Mouse (Mus musculus): ENCODE measurements around the gene Lypd1.

Gene Lypd1

DNA sequence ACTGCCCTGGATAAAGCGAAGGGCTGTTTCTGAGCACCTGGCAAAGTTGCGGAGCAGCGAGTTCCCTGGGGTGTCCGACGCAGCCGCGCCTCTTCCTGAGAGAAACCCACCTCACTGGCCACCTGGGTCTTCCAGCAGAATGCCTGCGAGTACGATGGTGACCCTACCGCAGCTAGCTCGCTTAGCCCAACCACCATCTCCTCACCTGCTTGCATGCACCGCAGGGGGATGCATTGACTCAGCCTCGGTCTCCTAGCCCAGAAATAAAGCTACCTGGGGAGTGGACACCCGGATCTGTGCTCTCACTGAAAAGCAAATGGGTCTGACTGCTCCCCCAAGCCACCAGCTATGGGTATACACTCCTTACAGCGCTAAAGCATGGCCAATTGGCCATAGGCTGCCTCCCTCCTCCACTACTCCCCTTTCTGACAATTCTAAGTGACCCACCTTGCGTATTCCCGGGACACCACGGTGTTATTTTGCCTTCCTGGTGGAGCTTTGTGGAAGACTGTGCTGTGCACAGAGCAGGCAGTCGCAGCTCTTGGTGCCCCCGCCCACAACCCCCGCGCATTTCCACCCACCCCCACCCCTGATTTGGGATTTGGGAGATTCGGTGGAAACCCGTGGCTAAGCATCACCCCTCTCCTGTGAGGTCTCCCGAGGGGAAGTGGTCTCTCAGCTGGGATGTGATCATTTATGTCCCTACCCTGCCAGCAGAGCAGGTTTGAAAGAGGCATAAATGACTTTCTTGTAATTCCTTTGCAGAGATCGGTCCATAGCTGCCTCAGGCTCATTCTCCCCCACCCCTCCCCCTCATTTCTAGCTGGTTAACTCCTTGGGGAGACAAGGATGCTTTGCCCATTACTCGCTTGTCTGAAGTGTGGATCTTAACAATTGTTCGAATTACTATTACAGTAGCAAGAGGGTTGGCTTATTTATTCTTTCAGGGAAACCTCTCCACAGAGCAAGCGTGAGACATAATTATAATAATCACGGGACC is at the start of gene Lypd1:
Gene Lypd1 (minus strand): TSS at position 501 of the 1,000 bp plus-strand sequence.
- Histone ChIP-seq H3K36me3 (ENCODE audit: control insufficient read depth, insufficient read depth, low read length, poor library complexity, severe bottlenecking) (no peaks in the 10 kb centered on the region), H3K27me3 (ENCODE audit: control insufficient read depth, insufficient read depth, low read length, poor library complexity, severe bottlenecking) (no peaks in the 10 kb centered on the region)
- DNase-seq (ENCODE audit: low read depth, low spot score), result no peak

DNA sequence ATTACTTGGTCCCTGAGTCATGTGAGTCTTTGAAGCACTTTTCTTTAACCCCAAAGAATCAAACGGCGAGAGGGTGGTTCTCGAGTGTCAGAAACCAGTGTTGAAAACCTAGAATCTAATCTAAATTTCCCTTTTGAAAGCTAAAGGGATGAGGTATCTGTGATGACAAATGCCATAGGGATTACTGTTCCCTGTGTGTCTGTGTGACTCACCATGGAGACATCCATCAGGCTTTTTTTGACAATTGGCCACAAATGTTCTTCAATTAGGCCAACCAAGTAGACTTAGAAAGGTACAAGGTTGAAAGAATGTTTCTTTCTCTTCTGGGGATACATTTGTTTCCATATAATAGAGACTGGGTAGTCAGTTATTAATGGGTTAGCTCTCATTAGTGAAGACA is 38.1 kb upstream of the Lypd1 start:
- Histone ChIP-seq H3K27me3 (ENCODE audit: control insufficient read depth, insufficient read depth, low read length, poor library complexity, severe bottlenecking) (no peaks in the 10 kb centered on the region), H3K36me3 (ENCODE audit: control insufficient read depth, insufficient read depth, low read length, poor library complexity, severe bottlenecking) (no peaks in the 10 kb centered on the region)
- DNase-seq (ENCODE audit: low read depth, low spot score), result no peak

DNA sequence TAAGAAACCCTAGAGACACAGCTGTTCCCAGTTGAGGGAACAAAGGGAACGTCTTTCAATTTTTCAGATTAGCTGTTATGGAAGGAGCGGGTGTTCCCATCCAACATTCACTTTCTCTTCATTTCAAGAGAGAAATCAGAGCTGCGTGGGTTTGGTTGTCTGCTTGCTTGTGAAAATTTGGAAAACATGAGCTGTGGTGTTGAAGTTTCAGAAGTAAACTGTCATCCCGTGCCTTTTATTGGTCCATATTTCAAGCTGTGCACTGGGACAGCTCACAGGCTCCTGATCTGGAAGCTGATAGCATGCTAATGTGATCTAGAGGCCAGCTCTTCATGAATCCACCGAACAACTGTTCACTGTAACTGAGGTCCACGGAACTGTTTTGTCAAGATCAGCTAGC is 36.2 kb upstream of the Lypd1 start:
- DNase-seq (ENCODE audit: low read depth, low spot score), result no peak

GRCm38 (mm10) chr1:125945136-125945535 is 32.2 kb upstream of the Lypd1 start:
- no peaks in the 10 kb centered on the region for H3K27me3 ChIP-seq (ENCODE audit: control insufficient read depth, insufficient read depth, low read length, poor library complexity, severe bottlenecking)
- no peak for DNase-seq (ENCODE audit: low read depth, low spot score)
- no peaks in the 10 kb centered on the region for H3K36me3 ChIP-seq (ENCODE audit: control insufficient read depth, insufficient read depth, low read length, poor library complexity, severe bottlenecking)

More for the DNA sequence above, 36.2 kb upstream of the Lypd1 start:
- Histone ChIP-seq H3K36me3 (ENCODE audit: control insufficient read depth, insufficient read depth, low read length, poor library complexity, severe bottlenecking) (no peaks in the 10 kb centered on the region), H3K27me3 (ENCODE audit: control insufficient read depth, insufficient read depth, low read length, poor library complexity, severe bottlenecking) (no peaks in the 10 kb centered on the region)

DNA sequence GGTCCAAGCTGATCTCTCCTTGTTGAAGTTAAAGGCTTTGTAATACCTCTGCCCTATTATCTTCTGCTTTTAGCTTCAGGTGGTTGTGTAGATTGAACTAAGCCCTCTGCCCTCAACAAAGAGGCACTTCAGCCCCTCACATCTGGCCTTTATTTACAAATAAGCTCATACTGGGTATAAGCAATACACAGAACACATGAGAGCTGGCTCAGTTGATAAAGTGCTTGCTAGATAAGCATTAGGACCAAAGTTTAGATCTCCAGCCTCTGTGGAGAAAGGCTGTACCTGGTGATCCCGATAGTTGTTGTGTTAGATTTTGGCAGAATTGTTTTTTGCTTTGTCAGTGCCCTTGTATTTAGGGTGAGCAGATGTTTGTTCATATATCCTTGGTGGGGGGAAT is 30.4 kb upstream of the Lypd1 start:
- Histone ChIP-seq H3K27me3 (ENCODE audit: control insufficient read depth, insufficient read depth, low read length, poor library complexity, severe bottlenecking) (no peaks in the 10 kb centered on the region), H3K36me3 (ENCODE audit: control insufficient read depth, insufficient read depth, low read length, poor library complexity, severe bottlenecking) (no peaks in the 10 kb centered on the region)
- DNase-seq (ENCODE audit: low read depth, low spot score), result no peak

- no peak for DNase-seq (ENCODE audit: low read depth, low spot score)
- Histone ChIP-seq H3K36me3 (ENCODE audit: control insufficient read depth, insufficient read depth, low read length, poor library complexity, severe bottlenecking) (no peaks in the 10 kb centered on the region), H3K27me3 (ENCODE audit: control insufficient read depth, insufficient read depth, low read length, poor library complexity, severe bottlenecking) (no peaks in the 10 kb centered on the region)
Measured at GRCm38 (mm10) chr1:125925486-125925885, 12.6 kb upstream of the Lypd1 start.

GRCm38 (mm10) chr1:125923062-125923461 is 10.2 kb upstream of the Lypd1 start:
- H3K27me3 ChIP-seq (ENCODE audit: control insufficient read depth, insufficient read depth, low read length, poor library complexity, severe bottlenecking), result no peaks in the 10 kb centered on the region
- H3K36me3 ChIP-seq (ENCODE audit: control insufficient read depth, insufficient read depth, low read length, poor library complexity, severe bottlenecking), result no peaks in the 10 kb centered on the region
- DNase-seq (ENCODE audit: low read depth, low spot score), result no peak

GRCm38 (mm10) chr1:125920696-125921095 is 7.8 kb upstream of the Lypd1 start:
- DNase-seq (ENCODE audit: low read depth, low spot score), result no peak
- H3K36me3 ChIP-seq (ENCODE audit: control insufficient read depth, insufficient read depth, low read length, poor library complexity, severe bottlenecking), result no peaks in the 10 kb centered on the region
- no peaks in the 10 kb centered on the region for H3K27me3 ChIP-seq (ENCODE audit: control insufficient read depth, insufficient read depth, low read length, poor library complexity, severe bottlenecking)

DNA sequence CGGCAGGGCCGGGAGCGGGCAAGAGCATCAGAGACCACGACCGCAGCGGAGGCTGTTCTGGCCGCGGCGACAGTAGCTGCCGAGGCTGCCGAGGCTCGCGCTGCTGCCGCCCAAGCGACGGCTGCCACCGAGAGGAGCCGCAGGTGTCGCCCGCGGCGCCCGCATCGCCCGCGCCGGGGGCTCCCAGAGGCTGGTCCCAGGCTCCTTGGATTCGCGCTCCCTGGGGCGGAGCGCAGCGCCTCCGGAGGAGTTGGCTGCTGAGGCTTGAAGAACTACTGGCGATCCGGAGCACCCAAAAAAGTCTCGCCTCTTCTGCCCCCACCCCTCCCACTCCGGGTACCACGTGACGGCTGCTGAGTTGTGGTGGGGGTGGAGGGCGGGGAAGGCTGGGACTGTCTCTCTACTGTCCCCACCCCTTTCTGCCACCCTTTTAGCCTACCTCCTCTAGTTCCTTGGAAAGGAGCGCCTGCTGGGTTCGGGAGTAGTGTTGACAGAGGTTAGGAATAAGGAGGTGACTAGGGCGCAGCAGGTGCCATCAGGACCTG is 928 bp downstream of the Lypd1 start:
- Histone ChIP-seq H3K27me3 (ENCODE audit: control insufficient read depth, insufficient read depth, low read length, poor library complexity, severe bottlenecking) (no peaks in the 10 kb centered on the region), H3K36me3 (ENCODE audit: control insufficient read depth, insufficient read depth, low read length, poor library complexity, severe bottlenecking) (no peaks in the 10 kb centered on the region)
- DNase-seq (ENCODE audit: low read depth, low spot score), result no peak

DNA sequence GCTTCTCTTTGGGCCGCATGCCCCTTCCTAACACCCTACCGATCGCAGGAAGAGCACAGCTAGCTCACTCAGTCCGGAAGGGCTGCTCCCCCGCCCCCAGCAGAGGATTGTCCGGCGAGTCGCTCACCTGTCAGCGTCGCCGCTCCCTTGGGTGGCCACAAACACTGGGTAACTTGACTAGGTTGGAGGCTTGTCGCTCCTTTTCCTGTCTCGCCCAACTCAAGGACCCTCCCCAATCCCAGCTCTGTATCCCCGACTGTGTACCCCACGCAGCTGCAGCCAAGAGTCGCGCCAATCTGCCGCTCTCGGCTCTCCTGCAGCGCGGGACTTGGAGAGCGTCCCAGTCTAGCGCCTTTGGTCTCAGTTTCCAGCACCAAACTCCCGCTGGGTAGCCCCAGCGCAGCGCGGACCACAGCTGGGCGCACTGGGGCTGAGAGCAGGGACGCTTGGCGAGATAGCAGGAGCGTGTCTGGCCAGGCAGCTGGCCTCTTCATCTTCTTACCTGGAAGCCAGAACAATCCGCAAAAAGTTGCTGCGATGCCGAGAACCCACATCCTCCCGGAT is 1.5 kb downstream of the Lypd1 start:
- no peak for DNase-seq (ENCODE audit: low read depth, low spot score)
- no peaks in the 10 kb centered on the region for H3K27me3 ChIP-seq (ENCODE audit: control insufficient read depth, insufficient read depth, low read length, poor library complexity, severe bottlenecking)
- no peaks in the 10 kb centered on the region for H3K36me3 ChIP-seq (ENCODE audit: control insufficient read depth, insufficient read depth, low read length, poor library complexity, severe bottlenecking)

- Histone ChIP-seq H3K36me3 (ENCODE audit: control insufficient read depth, insufficient read depth, low read length, poor library complexity, severe bottlenecking) (no peaks in the 10 kb centered on the region), H3K27me3 (ENCODE audit: control insufficient read depth, insufficient read depth, low read length, poor library complexity, severe bottlenecking) (no peaks in the 10 kb centered on the region)
- no peak for DNase-seq (ENCODE audit: low read depth, low spot score)
Measured at GRCm38 (mm10) chr1:125910871-125911265, 2.0 kb downstream of the Lypd1 start.

DNA sequence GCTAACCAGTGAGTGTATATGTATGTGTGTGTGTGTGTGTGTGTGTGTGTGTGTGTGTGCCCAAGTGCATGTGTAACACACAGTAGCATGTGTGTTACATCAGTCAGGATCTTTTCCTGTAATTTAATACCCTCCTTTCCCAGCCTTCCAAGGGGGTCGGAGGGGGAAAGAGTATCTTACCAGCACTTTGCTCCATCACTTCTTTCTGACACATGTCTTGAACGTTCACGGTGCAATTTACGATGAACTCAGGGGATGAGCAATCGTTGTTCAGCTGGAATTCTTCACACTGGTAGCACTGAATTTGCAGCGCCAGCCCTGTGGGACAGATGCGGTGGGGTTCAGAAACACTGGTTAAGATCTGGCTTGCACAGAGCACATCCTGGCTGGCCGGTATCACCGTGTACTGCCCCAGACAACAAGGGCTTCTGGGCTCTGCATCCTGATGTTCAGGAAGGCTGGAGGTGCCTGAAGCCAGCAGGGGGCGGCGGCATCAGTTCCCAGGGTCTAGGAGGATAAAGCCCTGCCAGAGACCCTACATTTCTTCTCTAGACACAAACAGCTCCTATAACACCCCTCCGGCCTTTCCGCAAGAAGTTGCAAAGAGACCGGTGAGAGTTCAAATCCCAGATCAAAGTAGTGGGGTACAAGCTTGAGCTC is 2.6 kb downstream of the Lypd1 start:
- Histone ChIP-seq H3K27me3 (ENCODE audit: control insufficient read depth, insufficient read depth, low read length, poor library complexity, severe bottlenecking) (no peaks in the 10 kb centered on the region), H3K36me3 (ENCODE audit: control insufficient read depth, insufficient read depth, low read length, poor library complexity, severe bottlenecking) (no peaks in the 10 kb centered on the region)
- DNase-seq (ENCODE audit: low read depth, low spot score), result no peak

- Histone ChIP-seq H3K36me3 (ENCODE audit: control insufficient read depth, insufficient read depth, low read length, poor library complexity, severe bottlenecking) (no peaks in the 10 kb centered on the region), H3K27me3 (ENCODE audit: control insufficient read depth, insufficient read depth, low read length, poor library complexity, severe bottlenecking) (no peaks in the 10 kb centered on the region)
- no peak for DNase-seq (ENCODE audit: low read depth, low spot score)
Measured at GRCm38 (mm10) chr1:125893158-125893557, 19.7 kb downstream of the Lypd1 start.

DNA sequence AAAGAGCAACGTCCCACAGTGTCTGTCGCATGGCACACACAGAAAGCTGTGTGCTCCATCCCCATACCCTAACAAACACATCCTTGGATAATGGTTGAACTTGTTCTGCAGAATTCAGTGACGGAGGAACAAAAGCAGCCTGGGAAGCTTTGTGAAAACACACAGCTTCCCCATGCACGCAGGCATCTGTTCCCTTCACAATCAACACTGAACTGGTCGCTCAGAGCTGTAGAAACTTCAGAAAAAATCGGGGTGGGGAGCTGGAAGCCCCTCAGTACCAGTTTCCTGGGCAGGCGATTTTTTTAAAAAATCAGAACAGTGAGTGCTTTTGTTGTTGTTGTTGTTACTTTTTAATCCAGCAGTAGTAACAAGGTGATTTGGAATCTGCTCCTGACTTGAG is 42.8 kb downstream of the Lypd1 start:
- H3K27me3 ChIP-seq (ENCODE audit: control insufficient read depth, insufficient read depth, low read length, poor library complexity, severe bottlenecking), result no peaks in the 10 kb centered on the region
- H3K36me3 ChIP-seq (ENCODE audit: control insufficient read depth, insufficient read depth, low read length, poor library complexity, severe bottlenecking), result no peaks in the 10 kb centered on the region
- no peak for DNase-seq (ENCODE audit: low read depth, low spot score)

GRCm38 (mm10) chr1:125858631-125859030 is 54.3 kb downstream of the Lypd1 start:
- Histone ChIP-seq H3K36me3 (ENCODE audit: control insufficient read depth, insufficient read depth, low read length, poor library complexity, severe bottlenecking) (no peaks in the 10 kb centered on the region), H3K27me3 (ENCODE audit: control insufficient read depth, insufficient read depth, low read length, poor library complexity, severe bottlenecking) (no peaks in the 10 kb centered on the region)
- no peak for DNase-seq (ENCODE audit: low read depth, low spot score)
